Mouse (Mus musculus): ENCODE data around the gene Calhm2.

DNA sequence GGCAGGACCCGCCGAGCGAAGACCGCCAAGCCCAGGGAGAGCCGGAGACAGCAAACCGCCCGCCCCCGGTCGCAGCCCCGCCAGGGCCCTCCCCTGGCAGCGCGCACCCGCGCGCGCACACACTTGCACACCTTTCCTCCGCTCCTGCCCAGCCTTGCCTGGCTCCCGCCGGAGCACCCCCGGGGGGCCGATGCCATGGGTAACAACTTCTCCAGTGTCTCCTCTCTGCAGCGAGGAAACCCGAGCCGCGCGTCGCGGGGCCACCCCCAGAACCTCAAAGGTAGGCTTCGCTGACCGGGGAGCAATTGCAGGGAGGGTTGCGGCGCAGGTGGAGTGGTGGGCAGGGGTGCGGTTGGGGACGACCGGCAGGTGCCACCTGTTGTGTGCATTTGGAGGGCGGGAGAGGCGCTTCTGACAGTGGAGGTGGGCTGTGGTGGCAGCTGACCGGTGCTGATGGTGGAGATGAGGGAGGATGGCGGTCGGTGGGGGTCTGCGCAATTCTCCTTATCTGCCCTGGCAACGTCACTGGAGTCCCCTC is 41.2 kb upstream of the Calhm2 start:
- no peak for TF ChIP-seq POLR2A (IDR thresholded peaks at IDR 0.05; ENCODE audit: borderline replicate concordance, control insufficient read depth, low read depth, low read length)
- no peak for TF ChIP-seq CTCF (IDR thresholded peaks at IDR 0.05; ENCODE audit: control insufficient read depth, insufficient read depth, low read length)

All from bone marrow, adult 2 months (tissue).